Mouse (Mus musculus) liver, embryonic 14.5 days (tissue): ENCODE measurements around the gene Kcnq5.

Experiments used
- CTCF ChIP-seq: IDR thresholded peaks from 2 replicates; pipeline ENCODE4 v1.5.1; 2016; ENCODE audit warnings: antibody characterized with exemption, low read depth, control low read depth
- EP300 ChIP-seq: IDR thresholded peaks from 2 replicates; pipeline ENCODE4 v1.6.1; 2016; ENCODE audit warnings: antibody characterized with exemption, low read depth

GRCm38 (mm10) chr1:21604003-21604402, 357.7 kb downstream of the Kcnq5 start:
- no peak for TF ChIP-seq CTCF
- TF ChIP-seq EP300: no peak
